Mouse (Mus musculus) thymus, adult 2 months (tissue): ENCODE data around the gene Adgb. TPM values are rescaled to one million over a fixed set of nuclear protein-coding genes. Genes with fewer than 3 reads are reported as not detected.
A peak's percentile ranks its signal among the peaks of the same experiment; 100 is the strongest.
"Not testable (repeated sequence)": the region's sequence is repeated elsewhere in the genome, so short reads cannot be mapped to it uniquely, and the experiment has no call there.

Experiments used
- DNase-seq: peaks from one replicate; pipeline ENCODE4 v3.0.0; 2021
- H3K27ac ChIP-seq: fragments of 200-500 bp; 2 replicates; pipeline ENCODE4 v1.5.1; 2012; ENCODE audit warnings: low read length, control low read depth; ENCODE audit not compliant: control insufficient read depth, insufficient read depth
- H3K27me3 ChIP-seq: fragments of 200-500 bp; 2 replicates; pipeline ENCODE4 v1.6.1; 2012; ENCODE audit warnings: mild to moderate bottlenecking, low read length, moderate library complexity, mixed read lengths; ENCODE audit not compliant: control insufficient read depth, insufficient read depth
- H3K36me3 ChIP-seq: fragments of 200-500 bp; 2 replicates; pipeline ENCODE4 v1.6.1; 2012; ENCODE audit warnings: mild to moderate bottlenecking, low read length, moderate library complexity; ENCODE audit not compliant: control insufficient read depth, insufficient read depth
- H3K4me1 ChIP-seq: fragments of 200-500 bp; replicated peaks from 2 replicates; pipeline ENCODE4 v1.6.1; 2012; ENCODE audit warnings: low read length; ENCODE audit not compliant: control insufficient read depth, insufficient read depth
- H3K4me3 ChIP-seq: fragments of 200-500 bp; 2 replicates; pipeline ENCODE4 v1.5.1; 2012; ENCODE audit warnings: mild to moderate bottlenecking, low read length, control low read depth, moderate library complexity; ENCODE audit not compliant: control insufficient read depth, insufficient read depth
- CTCF ChIP-seq: fragments of 200-500 bp; IDR thresholded peaks from 2 replicates; pipeline ENCODE4 v1.5.1; 2012; ENCODE audit warnings: mild to moderate bottlenecking, control low read depth, low read length, moderate library complexity, borderline replicate concordance; ENCODE audit not compliant: control insufficient read depth, poor library complexity, insufficient read depth; ENCODE audit errors: extremely low read depth
- POLR2A ChIP-seq: fragments of 200-500 bp; IDR thresholded peaks from 2 replicates; pipeline ENCODE4 v1.6.1; 2012; ENCODE audit warnings: mild to moderate bottlenecking, low read length, control low read depth, moderate library complexity; ENCODE audit not compliant: control insufficient read depth, poor library complexity, insufficient read depth; ENCODE audit errors: extremely low read depth
- WGBS: fragments of 180-500 bp; shearing (Covaris S2); methylation state at CpG from one replicate; pipeline ENCODE4 v1.1.7; 2018; 5-methylcytosine and 5-hydroxymethylcytosine counted together
- polyA plus RNA-seq: library from polyadenylated mRNA; depleted of rRNA; stranded (reverse); fragments of >200 nt; gene quantifications from 2 replicates; pipeline ENCODE4 v1.2.3, GENCODE M21; 2012; rRNA removed

Adgb gene
- 0.64 and 0.74 TPM in 2 replicates for polyA plus RNA-seq

DNA sequence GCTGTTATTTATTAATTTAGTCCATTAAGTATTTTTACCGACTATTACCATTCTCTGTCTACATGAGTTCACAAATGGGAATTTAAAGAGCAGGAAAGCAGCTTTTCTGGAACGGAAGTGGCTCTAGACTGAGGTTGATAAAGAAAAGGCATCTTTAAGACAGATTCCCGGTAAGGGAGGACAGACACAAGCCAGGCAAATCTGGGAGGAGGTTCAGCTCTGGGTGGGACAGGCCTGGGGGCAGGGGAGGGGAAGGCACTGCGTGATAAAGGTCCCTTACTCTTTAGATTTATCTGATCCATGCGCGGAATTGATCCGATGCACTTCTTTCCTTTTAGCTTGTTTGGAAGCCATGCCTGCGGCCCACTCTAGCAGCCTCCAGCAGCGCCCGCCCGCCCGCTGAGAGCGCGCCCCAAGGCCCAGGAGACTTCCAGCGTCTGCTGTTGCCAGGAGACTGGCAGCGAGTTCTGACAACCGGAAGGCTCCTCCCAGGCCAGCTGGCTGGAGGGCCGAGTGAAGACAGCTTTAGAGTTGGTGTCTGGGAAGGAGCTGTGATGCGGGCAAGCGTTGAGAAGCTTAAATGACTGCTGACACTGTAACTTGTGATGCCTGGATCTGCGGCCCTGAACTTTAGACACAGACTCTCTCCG is at the start of gene Adgb:
Adgb (minus strand) TSS at position 366 of the 650 bp plus-strand sequence.
- Histone ChIP-seq H3K27ac (no peak within 1 kb of the TSS), H3K36me3 (no peaks in the 10 kb centered on the region), H3K27me3 (no peaks in the 10 kb centered on the region), H3K4me1 (peaks cover 4% of the 10 kb centered on the region; the same call in 1 of the 2 replicates), H3K4me3 (no peak within 1 kb of the TSS)
- peak; percentile 17 for DNase-seq
- WGBS: 24% methylated on average over 22 of the region's 22 CpGs
- TF ChIP-seq CTCF (no peak), POLR2A (no peak)

DNA sequence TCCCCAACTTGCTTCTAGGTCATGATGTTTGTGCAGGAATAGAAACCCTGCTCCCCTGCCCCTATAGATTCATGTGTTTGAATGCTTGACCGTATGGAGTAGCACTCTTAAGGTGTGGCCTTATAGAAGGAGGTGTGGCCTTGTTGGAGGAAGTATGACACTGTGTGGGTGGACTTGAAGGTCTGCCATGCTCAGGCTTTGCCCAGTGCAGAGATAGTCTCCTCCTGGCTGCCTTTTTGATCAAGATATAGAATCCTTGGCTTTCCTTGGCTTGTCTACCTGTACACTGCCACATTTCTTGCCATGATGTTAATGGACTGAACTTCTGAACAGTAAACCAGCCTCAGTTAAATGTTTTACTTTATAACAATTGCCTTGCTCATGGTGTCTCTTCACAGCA is 8.0 kb upstream of the Adgb start:
- H3K36me3 ChIP-seq: no peaks in the 10 kb centered on the region
- H3K4me1 ChIP-seq: no peaks in the 10 kb centered on the region
- H3K27ac ChIP-seq: no peak overlapping the region
- TF ChIP-seq POLR2A: no peak
- TF ChIP-seq CTCF: no peak
- 83% methylated on average over 1 of the region's 1 CpGs for WGBS
- H3K27me3 ChIP-seq: no peaks in the 10 kb centered on the region
- DNase-seq: no peak
- no peak overlapping the region for H3K4me3 ChIP-seq

DNA sequence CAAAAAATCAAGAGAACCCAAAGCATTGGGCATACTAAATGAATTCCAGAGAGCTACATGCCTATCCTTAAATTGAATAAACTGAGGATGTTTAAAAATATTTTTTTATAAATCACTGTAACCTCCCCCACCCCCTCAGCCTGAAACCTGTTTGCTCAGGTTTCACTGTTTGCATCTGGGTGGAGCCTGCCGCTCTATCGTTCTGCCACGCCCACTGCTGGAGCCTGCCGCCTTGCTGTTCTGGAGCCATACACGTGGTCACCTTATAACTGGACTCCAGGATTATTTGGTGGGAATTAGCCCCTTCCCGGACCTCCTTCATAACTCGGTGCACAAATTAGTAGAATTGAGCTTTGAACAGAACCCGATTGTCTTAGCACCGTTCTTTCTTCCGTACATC is 5.3 kb upstream of the Adgb start:
- not testable (repeated sequence) for DNase-seq, H3K4me1 ChIP-seq, H3K27me3 ChIP-seq, H3K4me3 ChIP-seq, H3K27ac ChIP-seq, H3K36me3 ChIP-seq
- WGBS: 85% methylated on average over 10 of the region's 10 CpGs

- 80% methylated on average over 5 of the region's 5 CpGs for WGBS
- DNase-seq: no peak
These were observed 4.8 kb upstream of the Adgb start for GRCm38 (mm10) chr10:10476956-10477355.

GRCm38 (mm10) chr10:10476549-10476948 is 4.4 kb upstream of the Adgb start:
- Histone ChIP-seq H3K4me1 (peaks cover 4% of the 10 kb centered on the region; the same call in 1 of the 2 replicates), H3K36me3 (no peaks in the 10 kb centered on the region), H3K4me3 (no peak overlapping the region), H3K27me3 (no peaks in the 10 kb centered on the region), H3K27ac (no peak overlapping the region)
- DNase-seq: no peak
- 5% methylated on average over 2 of the region's 2 CpGs for WGBS
- no peak for TF ChIP-seq POLR2A
- TF ChIP-seq CTCF: no peak

More at GRCm38 (mm10) chr10:10476956-10477355, 4.8 kb upstream of the Adgb start:
- no peak overlapping the region for H3K27ac ChIP-seq
- TF ChIP-seq POLR2A (no peak), CTCF (no peak)
- no peaks in the 10 kb centered on the region for H3K27me3 ChIP-seq
- H3K4me1 ChIP-seq: peaks cover 4% of the 10 kb centered on the region; the same call in 1 of the 2 replicates
- no peaks in the 10 kb centered on the region for H3K36me3 ChIP-seq
- H3K4me3 ChIP-seq: no peak overlapping the region

- no peak for DNase-seq
- Histone ChIP-seq H3K4me1 (peaks cover 4% of the 10 kb centered on the region; the same call in 1 of the 2 replicates), H3K27ac (no peak overlapping the region)
These were observed 3.2 kb downstream of the Adgb start for GRCm38 (mm10) chr10:10468699-10469547.

GRCm38 (mm10) chr10:10460113-10460512 is 12.0 kb downstream of the Adgb start:
- no peak overlapping the region for H3K27ac ChIP-seq
- H3K4me1 ChIP-seq: no peaks in the 10 kb centered on the region
- no peak for TF ChIP-seq POLR2A
- no peak for TF ChIP-seq CTCF
- H3K27me3 ChIP-seq: no peaks in the 10 kb centered on the region
- WGBS: 59% methylated on average over 2 of the region's 2 CpGs
- no peaks in the 10 kb centered on the region for H3K36me3 ChIP-seq
- no peak overlapping the region for H3K4me3 ChIP-seq
- no peak for DNase-seq

More at GRCm38 (mm10) chr10:10468699-10469547, 3.2 kb downstream of the Adgb start:
- TF ChIP-seq POLR2A (no peak), CTCF (no peak)
- no peaks in the 10 kb centered on the region for H3K36me3 ChIP-seq
- WGBS: 31% methylated on average over 6 of the region's 6 CpGs
- H3K27me3 ChIP-seq: no peaks in the 10 kb centered on the region
- no peak overlapping the region for H3K4me3 ChIP-seq
